Mouse (Mus musculus): ENCODE data around the gene Adprh. TPM values are rescaled to one million over a fixed set of nuclear protein-coding genes. Genes with fewer than 3 reads are reported as not detected.

Adprh gene
- polyA plus RNA-seq, 1 experiment from 2014 or later, result 81.1 TPM

Other genes with a start within 250 kb of the Adprh start
- gene Nr1i2, start 157.9 kb downstream of the Adprh start, polyA plus RNA-seq (2015; fragmentation: Nextera tagmentation; extraction: Ambion mirVana), result 0.06 TPM in 1 of 2 replicates, not detected in the other
- 0.10 and 0.13 TPM in 2 replicates for gene Maats1, start 110.6 kb downstream of the Adprh start, polyA plus RNA-seq (2015; fragmentation: Nextera tagmentation; extraction: Ambion mirVana)
- gene Cox17, start 105.7 kb downstream of the Adprh start, polyA plus RNA-seq (2015; fragmentation: Nextera tagmentation; extraction: Ambion mirVana), result 224 and 350 TPM in 2 replicates
- gene Gm21987, start 105.7 kb downstream of the Adprh start, polyA plus RNA-seq (2015; fragmentation: Nextera tagmentation; extraction: Ambion mirVana), result 3.2 and 4.1 TPM in 2 replicates
- gene Popdc2, start 90.5 kb downstream of the Adprh start, polyA plus RNA-seq (2015; fragmentation: Nextera tagmentation; extraction: Ambion mirVana), result 327 and 350 TPM in 2 replicates
- 2.0 and 2.8 TPM in 2 replicates for gene Pla1a, start 19.6 kb downstream of the Adprh start, polyA plus RNA-seq (2015; fragmentation: Nextera tagmentation; extraction: Ambion mirVana)
- 0.53 and 0.61 TPM in 2 replicates for gene Cd80, start 2.9 kb upstream of the Adprh start, polyA plus RNA-seq (2015; fragmentation: Nextera tagmentation; extraction: Ambion mirVana)
- gene Timmdc1, start 70.0 kb upstream of the Adprh start, polyA plus RNA-seq (2015; fragmentation: Nextera tagmentation; extraction: Ambion mirVana), result 31.9 and 38.1 TPM in 2 replicates
- gene Poglut1, start 97.6 kb upstream of the Adprh start, polyA plus RNA-seq (2015; fragmentation: Nextera tagmentation; extraction: Ambion mirVana), result 24.0 and 29.9 TPM in 2 replicates
- gene Tmem39a, start 106.0 kb upstream of the Adprh start, polyA plus RNA-seq (2015; fragmentation: Nextera tagmentation; extraction: Ambion mirVana), result 50.5 and 72.2 TPM in 2 replicates